Mouse (Mus musculus): ENCODE results near the gene Srebf2.
"Not testable (repeated sequence)": the region's sequence is repeated elsewhere in the genome, so short reads cannot be mapped to it uniquely, and the experiment has no call there.

GRCm38 (mm10) chr15:82126690-82127089 is 20.3 kb upstream of the Srebf2 start:
- TF ChIP-seq CTCF (conservative IDR thresholded peaks at IDR 0.05; ENCODE audit: low read length); NANOG (IDR thresholded peaks at IDR 0.05; ENCODE audit: borderline replicate concordance, low read length): not testable (repeated sequence)
